Mouse (Mus musculus) hindbrain, embryonic 16.5 days (tissue): Measurements from ENCODE around the gene Morn1. TPM values are rescaled to one million over a fixed set of nuclear protein-coding genes. Genes with fewer than 3 reads are reported as not detected.
"Not testable (repeated sequence)": the region's sequence is repeated elsewhere in the genome, so short reads cannot be mapped to it uniquely, and the experiment has no call there.

Experiments used
- ATAC-seq: fragments of 200-750 bp; cut with Nextera tagmentation; 2 replicates; pipeline ENCODE4 v1.8.0; 2017; ENCODE audit warnings: moderate TSS enrichment, moderate library complexity
- H3K27ac ChIP-seq: fragments of 300-500 bp; sonication (generic); 2 replicates; pipeline ENCODE4 v1.5.1; 2014; ENCODE audit warnings: low read depth, mild to moderate bottlenecking, control low read depth, low read length, moderate library complexity
- H3K27me3 ChIP-seq: fragments of 300-500 bp; sonication (generic); replicated peaks from 2 replicates; pipeline ENCODE4 v1.6.1; 2014; ENCODE audit warnings: low read length; ENCODE audit not compliant: control insufficient read depth, insufficient read depth
- H3K36me3 ChIP-seq: fragments of 300-500 bp; sonication (generic); 2 replicates; pipeline ENCODE4 v1.6.1; 2014; ENCODE audit warnings: mild to moderate bottlenecking, low read length, moderate library complexity, mixed read lengths; ENCODE audit not compliant: control insufficient read depth, insufficient read depth
- H3K4me1 ChIP-seq: fragments of 300-500 bp; sonication (generic); 2 replicates; pipeline ENCODE4 v1.6.1; 2014; ENCODE audit warnings: low read depth, low read length; ENCODE audit not compliant: control insufficient read depth, insufficient read depth
- H3K4me2 ChIP-seq: fragments of 300-500 bp; sonication (generic); 2 replicates; pipeline ENCODE4 v1.6.1; 2014; ENCODE audit warnings: mild to moderate bottlenecking, low read length, control low read depth, moderate library complexity
- H3K4me3 ChIP-seq: fragments of 300-500 bp; sonication (generic); 2 replicates; pipeline ENCODE4 v1.5.1; 2014; ENCODE audit warnings: mild to moderate bottlenecking, low read length, control low read depth, moderate library complexity
- H3K9ac ChIP-seq: fragments of 300-500 bp; sonication (generic); 2 replicates; pipeline ENCODE4 v1.6.1; 2014; ENCODE audit warnings: low read depth, mild to moderate bottlenecking, control low read depth, low read length, moderate library complexity
- H3K9me3 ChIP-seq: fragments of 300-500 bp; sonication (generic); 2 replicates; pipeline ENCODE4 v1.6.1; 2014; ENCODE audit warnings: mild to moderate bottlenecking, low read length, moderate library complexity; ENCODE audit not compliant: control insufficient read depth
- WGBS: fragments of 180-500 bp; shearing (Covaris S2); extraction: QIAGEN DNeasy Blood & Tissue Kit; methylation state at CpG from one replicate; pipeline ENCODE4 v1.1.7; 2014; 5-methylcytosine and 5-hydroxymethylcytosine counted together
- polyA plus RNA-seq: library from polyadenylated mRNA; unstranded; fragments of >200 nt; fragmentation: Nextera tagmentation; extraction: Ambion mirVana; gene quantifications from 2 replicates; pipeline ENCODE4 v1.2.1, GENCODE M21; 2015

Gene Morn1
- polyA plus RNA-seq, 1 experiment from 2014 or later = 9.5 TPM

GRCm38 (mm10) chr4:155075137-155075536 lies 11.2 kb upstream of the Morn1 start:
- ATAC-seq = no peak
- H3K4me1 ChIP-seq = no peaks in the 10 kb centered on the region
- WGBS = 84% methylated on average over 9 of the region's 9 CpGs
- H3K4me2 ChIP-seq = no peak overlapping the region
- H3K27ac ChIP-seq = no peak overlapping the region
- H3K9ac ChIP-seq = no peak overlapping the region
- H3K36me3 ChIP-seq = peaks cover 50% of the 10 kb centered on the region
- H3K9me3 ChIP-seq = no peaks in the 10 kb centered on the region
- no peaks in the 10 kb centered on the region for H3K27me3 ChIP-seq
- no peak overlapping the region for H3K4me3 ChIP-seq

GRCm38 (mm10) chr4:155075813-155076212 lies 10.6 kb upstream of the Morn1 start:
- Histone ChIP-seq H3K4me1 (no peaks in the 10 kb centered on the region), H3K9ac (no peak overlapping the region), H3K27ac (no peak overlapping the region), H3K9me3 (no peaks in the 10 kb centered on the region), H3K36me3 (peaks cover 46% of the 10 kb centered on the region), H3K4me3 (no peak overlapping the region), H3K27me3 (no peaks in the 10 kb centered on the region), H3K4me2 (no peak overlapping the region)
- 96% methylated on average over 2 of the region's 2 CpGs for WGBS
- no peak for ATAC-seq

- H3K36me3 ChIP-seq = peaks cover 43% of the 10 kb centered on the region
- no peak overlapping the region for H3K9ac ChIP-seq
- no peaks in the 10 kb centered on the region for H3K9me3 ChIP-seq
- H3K27me3 ChIP-seq = no peaks in the 10 kb centered on the region
- no peak overlapping the region for H3K4me2 ChIP-seq
- ATAC-seq = no peak
- no peak overlapping the region for H3K27ac ChIP-seq
- WGBS = 88% methylated on average over 9 of the region's 9 CpGs
- H3K4me1 ChIP-seq = no peaks in the 10 kb centered on the region
- no peak overlapping the region for H3K4me3 ChIP-seq
Observed at GRCm38 (mm10) chr4:155076677-155077076, 9.7 kb upstream of the Morn1 start.

- 80% methylated on average over 10 of the region's 10 CpGs for WGBS
- H3K27ac ChIP-seq, H3K9me3 ChIP-seq, ATAC-seq, H3K4me1 ChIP-seq, H3K27me3 ChIP-seq, H3K4me2 ChIP-seq, H3K9ac ChIP-seq, H3K4me3 ChIP-seq: not testable (repeated sequence)
- peaks cover 42% of the 10 kb centered on the region for H3K36me3 ChIP-seq
Observed at GRCm38 (mm10) chr4:155078808-155079207, 7.6 kb upstream of the Morn1 start.

- H3K4me2 ChIP-seq = no peak overlapping the region
- H3K4me1 ChIP-seq = peaks cover 7% of the 10 kb centered on the region
- H3K9ac ChIP-seq = no peak overlapping the region
- WGBS = 89% methylated on average over 6 of the region's 6 CpGs
- no peaks in the 10 kb centered on the region for H3K27me3 ChIP-seq
- no peaks in the 10 kb centered on the region for H3K9me3 ChIP-seq
- H3K4me3 ChIP-seq = no peak overlapping the region
- H3K36me3 ChIP-seq = peaks cover 39% of the 10 kb centered on the region
- H3K27ac ChIP-seq = no peak overlapping the region
- ATAC-seq = no peak
Observed at GRCm38 (mm10) chr4:155079666-155080065, 6.7 kb upstream of the Morn1 start.

- Histone ChIP-seq H3K27ac (no peak overlapping the region), H3K4me1 (peaks cover 23% of the 10 kb centered on the region), H3K9me3 (no peaks in the 10 kb centered on the region), H3K27me3 (no peaks in the 10 kb centered on the region), H3K9ac (no peak overlapping the region), H3K36me3 (peaks cover 26% of the 10 kb centered on the region), H3K4me2 (no peak overlapping the region), H3K4me3 (no peak overlapping the region)
- WGBS = 86% methylated on average over 4 of the region's 4 CpGs
- no peak for ATAC-seq
Observed at GRCm38 (mm10) chr4:155083553-155083952, 2.8 kb upstream of the Morn1 start.

- Histone ChIP-seq H3K27me3 (no peaks in the 10 kb centered on the region), H3K9ac (peak overlapping the region; percentile 35; the same call in 1 of the 2 replicates), H3K36me3 (peaks cover 26% of the 10 kb centered on the region), H3K4me1 (peaks cover 23% of the 10 kb centered on the region), H3K4me2 (no peak overlapping the region; the same call in 1 of the 2 replicates), H3K9me3 (no peaks in the 10 kb centered on the region), H3K27ac (no peak overlapping the region), H3K4me3 (no peak overlapping the region)
- no peak for ATAC-seq
- WGBS = 91% methylated on average over 7 of the region's 7 CpGs
Observed at GRCm38 (mm10) chr4:155084351-155084750, 2.0 kb upstream of the Morn1 start.

GRCm38 (mm10) chr4:155085206-155086107 lies 920 bp upstream of the Morn1 start:
- H3K27me3 ChIP-seq = no peaks in the 10 kb centered on the region
- H3K4me2 ChIP-seq = peak overlapping the region; percentile 91
- peak overlapping the region; percentile 94 for H3K27ac ChIP-seq
- peak overlapping the region; percentile 97 for H3K9ac ChIP-seq
- H3K4me3 ChIP-seq = peak overlapping the region; percentile 69
- WGBS = 6% methylated on average over 35 of the region's 35 CpGs
- H3K9me3 ChIP-seq = no peaks in the 10 kb centered on the region
- H3K4me1 ChIP-seq = peaks cover 23% of the 10 kb centered on the region
- H3K36me3 ChIP-seq = peaks cover 19% of the 10 kb centered on the region; the same call in 1 of the 2 replicates
- ATAC-seq = no peak; the same call in none of the 2 replicates

GRCm38 (mm10) chr4:155089241-155089640 lies 2.9 kb downstream of the Morn1 start:
- Histone ChIP-seq H3K4me1 (peaks cover 20% of the 10 kb centered on the region), H3K27ac (no peak overlapping the region), H3K4me2 (no peak overlapping the region), H3K9ac (no peak overlapping the region), H3K9me3 (no peaks in the 10 kb centered on the region), H3K27me3 (no peaks in the 10 kb centered on the region), H3K4me3 (no peak overlapping the region), H3K36me3 (0 out of 2 replicates have a peak, but pooled peaks cover 4% of the 10 kb centered on the region)
- ATAC-seq = no peak
- WGBS = 88% methylated on average over 5 of the region's 5 CpGs
